Mouse (Mus musculus): ENCODE measurements around the gene Gmfb. TPM values are rescaled to one million over a fixed set of nuclear protein-coding genes. Genes with fewer than 3 reads are reported as not detected.

Gmfb gene
- polyA plus RNA-seq, 1 experiment from 2014 or later: 59.9 TPM

GRCm38 (mm10) chr14:46816916-46817622 is 5.0 kb downstream of the Gmfb start:
- ATAC-seq (ENCODE audit: insufficient number of reproducible peaks, insufficient read depth, low FRiP score, low read depth): no peak
- no peak overlapping the region for H3K9ac ChIP-seq (replicated peaks; ENCODE audit: low read depth, low read length)
- no peak overlapping the region for H3K4me3 ChIP-seq (ENCODE audit: low read depth, low read length)
- H3K36me3 ChIP-seq (ENCODE audit: control insufficient read depth, insufficient read depth, low read length): peaks cover 27% of the 10 kb centered on the region
- H3K9me3 ChIP-seq (ENCODE audit: control insufficient read depth, low read depth, low read length): no peaks in the 10 kb centered on the region
- H3K4me2 ChIP-seq (replicated peaks; ENCODE audit: low read depth, low read length): no peak overlapping the region
- whole genome bisulfite sequencing: 91% methylated on average over 8 of the region's 8 CpGs
- H3K4me1 ChIP-seq (ENCODE audit: control insufficient read depth, insufficient read depth, low read length): peaks cover 11% of the 10 kb centered on the region
- H3K27ac ChIP-seq (ENCODE audit: low read length): no peak overlapping the region
- H3K27me3 ChIP-seq (ENCODE audit: control insufficient read depth, insufficient read depth, low read length): no peaks in the 10 kb centered on the region

GRCm38 (mm10) chr14:46815640-46816039 is 6.4 kb downstream of the Gmfb start:
- ATAC-seq (ENCODE audit: insufficient number of reproducible peaks, insufficient read depth, low FRiP score, low read depth): no peak
- Histone ChIP-seq H3K4me2 (replicated peaks; ENCODE audit: low read depth, low read length) (no peak overlapping the region), H3K4me3 (ENCODE audit: low read depth, low read length) (no peak overlapping the region), H3K9ac (replicated peaks; ENCODE audit: low read depth, low read length) (no peak overlapping the region), H3K4me1 (ENCODE audit: control insufficient read depth, insufficient read depth, low read length) (peaks cover 3% of the 10 kb centered on the region), H3K27me3 (ENCODE audit: control insufficient read depth, insufficient read depth, low read length) (no peaks in the 10 kb centered on the region), H3K36me3 (ENCODE audit: control insufficient read depth, insufficient read depth, low read length) (peaks cover 38% of the 10 kb centered on the region), H3K9me3 (ENCODE audit: control insufficient read depth, low read depth, low read length) (no peaks in the 10 kb centered on the region), H3K27ac (ENCODE audit: low read length) (no peak overlapping the region)
- WGBS: 84% methylated on average over 6 of the region's 6 CpGs

GRCm38 (mm10) chr14:46807927-46808326 is 14.1 kb downstream of the Gmfb start:
- H3K27ac ChIP-seq (ENCODE audit: low read length): no peak overlapping the region
- no peak overlapping the region for H3K4me3 ChIP-seq (ENCODE audit: low read depth, low read length)
- no peaks in the 10 kb centered on the region for H3K27me3 ChIP-seq (ENCODE audit: control insufficient read depth, insufficient read depth, low read length)
- H3K36me3 ChIP-seq (ENCODE audit: control insufficient read depth, insufficient read depth, low read length): peaks cover 22% of the 10 kb centered on the region
- H3K9me3 ChIP-seq (ENCODE audit: control insufficient read depth, low read depth, low read length): no peaks in the 10 kb centered on the region
- no peak for ATAC-seq (ENCODE audit: insufficient number of reproducible peaks, insufficient read depth, low FRiP score, low read depth)
- H3K4me2 ChIP-seq (replicated peaks; ENCODE audit: low read depth, low read length): no peak overlapping the region
- H3K9ac ChIP-seq (replicated peaks; ENCODE audit: low read depth, low read length): no peak overlapping the region
- no peaks in the 10 kb centered on the region for H3K4me1 ChIP-seq (ENCODE audit: control insufficient read depth, insufficient read depth, low read length)
- 82% methylated on average over 3 of the region's 3 CpGs for WGBS

- Histone ChIP-seq H3K4me2 (replicated peaks; ENCODE audit: low read depth, low read length) (no peak overlapping the region), H3K27ac (ENCODE audit: low read length) (no peak overlapping the region), H3K4me1 (ENCODE audit: control insufficient read depth, insufficient read depth, low read length) (no peaks in the 10 kb centered on the region), H3K9me3 (ENCODE audit: control insufficient read depth, low read depth, low read length) (no peaks in the 10 kb centered on the region), H3K4me3 (ENCODE audit: low read depth, low read length) (no peak overlapping the region), H3K36me3 (ENCODE audit: control insufficient read depth, insufficient read depth, low read length) (peaks cover 11% of the 10 kb centered on the region), H3K9ac (replicated peaks; ENCODE audit: low read depth, low read length) (no peak overlapping the region), H3K27me3 (ENCODE audit: control insufficient read depth, insufficient read depth, low read length) (no peaks in the 10 kb centered on the region)
- ATAC-seq (ENCODE audit: insufficient number of reproducible peaks, insufficient read depth, low FRiP score, low read depth): no peak
- WGBS: 85% methylated on average over 5 of the region's 5 CpGs
These were observed 15.9 kb downstream of the Gmfb start for GRCm38 (mm10) chr14:46806186-46806585.

- ATAC-seq (ENCODE audit: insufficient number of reproducible peaks, insufficient read depth, low FRiP score, low read depth): no peak
- no peak overlapping the region for H3K27ac ChIP-seq (ENCODE audit: low read length)
- H3K4me1 ChIP-seq (ENCODE audit: control insufficient read depth, insufficient read depth, low read length): no peaks in the 10 kb centered on the region
- no peak overlapping the region for H3K4me3 ChIP-seq (ENCODE audit: low read depth, low read length)
- no peaks in the 10 kb centered on the region for H3K9me3 ChIP-seq (ENCODE audit: control insufficient read depth, low read depth, low read length)
- H3K4me2 ChIP-seq (replicated peaks; ENCODE audit: low read depth, low read length): no peak overlapping the region
- no peaks in the 10 kb centered on the region; the same call in 1 of the 2 replicates for H3K36me3 ChIP-seq (ENCODE audit: control insufficient read depth, insufficient read depth, low read length)
- WGBS: 80% methylated on average over 1 of the region's 1 CpGs
- no peak overlapping the region for H3K9ac ChIP-seq (replicated peaks; ENCODE audit: low read depth, low read length)
- no peaks in the 10 kb centered on the region for H3K27me3 ChIP-seq (ENCODE audit: control insufficient read depth, insufficient read depth, low read length)
These were observed 18.3 kb downstream of the Gmfb start for GRCm38 (mm10) chr14:46803791-46804190.

- H3K27me3 ChIP-seq (ENCODE audit: control insufficient read depth, insufficient read depth, low read length): no peaks in the 10 kb centered on the region
- WGBS: 85% methylated on average over 4 of the region's 4 CpGs
- no peaks in the 10 kb centered on the region; the same call in 1 of the 2 replicates for H3K36me3 ChIP-seq (ENCODE audit: control insufficient read depth, insufficient read depth, low read length)
- no peak overlapping the region for H3K4me3 ChIP-seq (ENCODE audit: low read depth, low read length)
- no peaks in the 10 kb centered on the region for H3K4me1 ChIP-seq (ENCODE audit: control insufficient read depth, insufficient read depth, low read length)
- no peak for ATAC-seq (ENCODE audit: insufficient number of reproducible peaks, insufficient read depth, low FRiP score, low read depth)
- no peak overlapping the region for H3K27ac ChIP-seq (ENCODE audit: low read length)
- no peaks in the 10 kb centered on the region for H3K9me3 ChIP-seq (ENCODE audit: control insufficient read depth, low read depth, low read length)
- no peak overlapping the region for H3K4me2 ChIP-seq (replicated peaks; ENCODE audit: low read depth, low read length)
- no peak overlapping the region for H3K9ac ChIP-seq (replicated peaks; ENCODE audit: low read depth, low read length)
These were observed 18.8 kb downstream of the Gmfb start for GRCm38 (mm10) chr14:46803259-46803658.

- H3K4me2 ChIP-seq (replicated peaks; ENCODE audit: low read depth, low read length): no peak overlapping the region
- WGBS: 67% methylated on average over 3 of the region's 3 CpGs
- no peaks in the 10 kb centered on the region for H3K9me3 ChIP-seq (ENCODE audit: control insufficient read depth, low read depth, low read length)
- H3K4me1 ChIP-seq (ENCODE audit: control insufficient read depth, insufficient read depth, low read length): no peaks in the 10 kb centered on the region
- H3K27ac ChIP-seq (ENCODE audit: low read length): no peak overlapping the region
- no peak overlapping the region for H3K4me3 ChIP-seq (ENCODE audit: low read depth, low read length)
- H3K9ac ChIP-seq (replicated peaks; ENCODE audit: low read depth, low read length): no peak overlapping the region
- no peak for ATAC-seq (ENCODE audit: insufficient number of reproducible peaks, insufficient read depth, low FRiP score, low read depth)
- no peaks in the 10 kb centered on the region for H3K27me3 ChIP-seq (ENCODE audit: control insufficient read depth, insufficient read depth, low read length)
- H3K36me3 ChIP-seq (ENCODE audit: control insufficient read depth, insufficient read depth, low read length): no peaks in the 10 kb centered on the region
These were observed 21.2 kb downstream of the Gmfb start for GRCm38 (mm10) chr14:46800684-46801345.

GRCm38 (mm10) chr14:46794157-46794556 is 27.9 kb downstream of the Gmfb start:
- Histone ChIP-seq H3K27ac (ENCODE audit: low read length) (no peak overlapping the region), H3K4me1 (ENCODE audit: control insufficient read depth, insufficient read depth, low read length) (no peaks in the 10 kb centered on the region), H3K9me3 (ENCODE audit: control insufficient read depth, low read depth, low read length) (no peaks in the 10 kb centered on the region), H3K27me3 (ENCODE audit: control insufficient read depth, insufficient read depth, low read length) (no peaks in the 10 kb centered on the region), H3K4me3 (ENCODE audit: low read depth, low read length) (no peak overlapping the region), H3K36me3 (ENCODE audit: control insufficient read depth, insufficient read depth, low read length) (no peaks in the 10 kb centered on the region), H3K4me2 (replicated peaks; ENCODE audit: low read depth, low read length) (no peak overlapping the region), H3K9ac (replicated peaks; ENCODE audit: low read depth, low read length) (no peak overlapping the region)
- 83% methylated on average over 5 of the region's 5 CpGs for WGBS
- ATAC-seq (ENCODE audit: insufficient number of reproducible peaks, insufficient read depth, low FRiP score, low read depth): no peak

Measured in stomach, embryonic 14.5 days (tissue).